Mouse (Mus musculus) liver, embryonic 14.5 days (tissue): Measurements from ENCODE around the gene Serpinh1. TPM values are rescaled to one million over a fixed set of nuclear protein-coding genes. Genes with fewer than 3 reads are reported as not detected.

ENCODE experiments used
- ATAC-seq: fragments of 200-750 bp; cut with Nextera tagmentation; 2 replicates; pipeline ENCODE4 v1.8.0; 2017; ENCODE audit warnings: moderate number of reproducible peaks, mild to moderate bottlenecking, moderate library complexity; ENCODE audit not compliant: insufficient read depth
- DNase-seq, 3 experiments: peaks; one replicate each; pipeline ENCODE4 v3.0.0-alpha.2; 2012 to 2013; ENCODE audit warnings: low read depth in 3 of 3, low spot score in 3 of 3
- H3K27ac ChIP-seq: fragments of 300-500 bp; sonication (generic); 2 replicates; pipeline ENCODE4 v1.5.1; 2014; ENCODE audit warnings: moderate library complexity, mild to moderate bottlenecking, control low read depth, inconsistent platforms
- H3K27me3 ChIP-seq: fragments of 300-500 bp; sonication (generic); 2 replicates; pipeline ENCODE4 v1.6.1; 2014; ENCODE audit warnings: mild to moderate bottlenecking, low read length, moderate library complexity; ENCODE audit not compliant: control insufficient read depth, insufficient read depth
- H3K36me3 ChIP-seq: fragments of 300-500 bp; sonication (generic); replicated peaks from 2 replicates; pipeline ENCODE4 v1.6.1; 2014; ENCODE audit warnings: low read depth; ENCODE audit not compliant: control insufficient read depth, insufficient read depth
- H3K4me1 ChIP-seq, 2 experiments: fragments of 200-500 bp in 1 of 2; fragments of 300-500 bp in 1 of 2; sonication (generic) in 1 of 2; replicated peaks; 2 replicates each; pipeline ENCODE4 v1.6.1; 2012 to 2014; ENCODE audit warnings: antibody characterized with exemption in 1 of 2, inconsistent platforms in 1 of 2, low read length in 1 of 2; ENCODE audit not compliant: control insufficient read depth in 2 of 2, insufficient read depth in 2 of 2
- H3K4me2 ChIP-seq: fragments of 300-500 bp; sonication (generic); 2 replicates; pipeline ENCODE4 v1.6.1; 2014; ENCODE audit warnings: low read depth, mild to moderate bottlenecking, control low read depth, moderate library complexity
- H3K4me3 ChIP-seq, 2 experiments: fragments of 200-500 bp in 1 of 2; fragments of 300-500 bp in 1 of 2; sonication (generic) in 1 of 2; 2 replicates each; pipeline ENCODE4 v1.5.1; 2012 to 2014; ENCODE audit warnings: low read depth in 2 of 2, low read length in 2 of 2, mild to moderate bottlenecking in 2 of 2, control low read depth in 1 of 2, inconsistent platforms in 1 of 2, moderate library complexity in 1 of 2; ENCODE audit not compliant: insufficient read depth in 1 of 2
- H3K9ac ChIP-seq: fragments of 300-500 bp; sonication (generic); replicated peaks from 2 replicates; pipeline ENCODE4 v1.6.1; 2014; ENCODE audit warnings: mild to moderate bottlenecking, control low read depth, moderate library complexity
- H3K9me3 ChIP-seq: fragments of 300-500 bp; sonication (generic); 2 replicates; pipeline ENCODE4 v1.6.1; 2016; ENCODE audit warnings: low read length, mixed read lengths; ENCODE audit not compliant: control insufficient read depth
- CTCF ChIP-seq: IDR thresholded peaks from 2 replicates; pipeline ENCODE4 v1.5.1; 2016; ENCODE audit warnings: antibody characterized with exemption, low read depth, control low read depth
- EP300 ChIP-seq: IDR thresholded peaks from 2 replicates; pipeline ENCODE4 v1.6.1; 2016; ENCODE audit warnings: antibody characterized with exemption, low read depth
- WGBS: fragments of 180-500 bp; shearing (Covaris S2); extraction: QIAGEN DNeasy Blood & Tissue Kit; methylation state at CpG from one replicate; pipeline ENCODE4 v1.1.7; 2014; ENCODE audit not compliant: insufficient replicate concordance; 5-methylcytosine and 5-hydroxymethylcytosine counted together
- polyA plus RNA-seq, 2 experiments: library from polyadenylated mRNA; depleted of rRNA in 1 of 2; stranded (reverse) in 1 of 2; unstranded in 1 of 2; fragments of >200 nt; fragmentation: Nextera tagmentation in 1 of 2; extraction: Ambion mirVana in 1 of 2; gene quantifications; 2 replicates each; pipeline versions ENCODE4 v1.2.1 to v1.2.3; 2012 to 2014

Serpinh1 gene
- polyA plus RNA-seq, 2 experiments, result 23.4 to 34.9 TPM

GRCm38 (mm10) chr7:99395908-99396616 lies 43.0 kb upstream of the Serpinh1 start:
- H3K27me3 ChIP-seq, result no peaks in the 10 kb centered on the region
- H3K9ac ChIP-seq, result no peak overlapping the region
- 0 out of 4 replicates have a peak, but pooled peaks cover 0 to under 1% of the 10 kb centered on the region in 2 experiments for H3K4me1 ChIP-seq
- H3K36me3 ChIP-seq, result no peaks in the 10 kb centered on the region
- no peaks in the 10 kb centered on the region for H3K9me3 ChIP-seq
- H3K27ac ChIP-seq, result no peak overlapping the region
- no peak overlapping the region for H3K4me2 ChIP-seq
- ATAC-seq (no peak), DNase-seq (no peak)
- 64% methylated on average over 11 of the region's 11 CpGs for WGBS
- no peak overlapping the region for H3K4me3 ChIP-seq
- TF ChIP-seq EP300, result no peak
- no peak for TF ChIP-seq CTCF

DNA sequence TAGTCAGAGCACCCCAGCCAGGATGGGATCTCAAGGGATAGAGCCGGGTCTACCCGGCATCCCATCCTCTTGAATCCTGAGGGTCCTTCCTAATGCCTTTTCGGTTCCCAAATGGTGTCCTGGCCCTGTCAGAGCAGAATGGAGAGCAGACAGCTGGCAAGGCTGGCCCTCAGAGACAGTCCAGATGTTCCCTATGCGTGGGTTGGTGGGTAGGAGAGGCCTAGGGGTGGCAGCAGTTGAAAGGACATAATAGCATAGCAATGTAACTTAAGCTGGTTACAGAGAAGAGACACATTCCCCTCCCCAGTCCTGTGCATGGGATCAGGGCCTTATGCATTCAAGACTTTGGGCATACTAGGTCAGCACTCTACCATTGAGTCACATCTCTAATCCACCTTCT lies 42.3 kb upstream of the Serpinh1 start:
- no peak overlapping the region for H3K4me3 ChIP-seq
- no peaks in the 10 kb centered on the region for H3K27me3 ChIP-seq
- no peaks in the 10 kb centered on the region for H3K36me3 ChIP-seq
- H3K27ac ChIP-seq, result no peak overlapping the region
- no peak for DNase-seq
- 60% methylated on average over 4 of the region's 4 CpGs for WGBS
- no peaks in the 10 kb centered on the region for H3K9me3 ChIP-seq
- no peak for ATAC-seq
- no peaks in the 10 kb centered on the region for H3K4me1 ChIP-seq
- no peak for TF ChIP-seq CTCF
- no peak overlapping the region for H3K9ac ChIP-seq
- no peak overlapping the region for H3K4me2 ChIP-seq

DNA sequence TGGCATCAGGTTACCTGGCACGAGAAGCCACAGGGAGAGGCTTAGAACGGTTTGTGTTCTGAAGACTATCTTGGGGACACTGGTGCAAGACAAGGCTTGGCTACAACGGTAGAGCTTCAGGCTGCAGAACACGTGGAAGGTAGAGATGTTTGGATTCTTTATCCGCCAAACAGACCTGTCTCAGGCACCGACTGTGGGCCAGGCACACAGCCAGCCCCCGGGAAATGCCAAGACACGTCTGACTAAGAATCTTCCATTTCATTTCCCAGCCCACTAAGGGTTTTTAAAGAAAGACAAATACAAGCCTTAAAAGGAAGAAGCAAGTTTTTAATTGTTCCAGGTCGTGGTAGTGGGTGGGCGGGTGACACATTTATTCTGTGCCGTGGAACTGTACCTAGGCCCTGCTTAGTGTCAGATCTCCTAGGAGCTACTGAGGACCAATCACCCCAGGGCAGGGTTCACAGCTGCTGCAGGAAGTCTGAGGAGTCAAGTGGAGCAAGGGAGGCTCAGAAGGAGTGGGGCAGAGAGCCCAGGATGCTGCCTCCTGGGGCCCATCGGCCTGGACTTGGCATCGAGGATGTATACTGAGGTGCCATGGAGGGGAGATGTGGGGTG lies 40.8 kb upstream of the Serpinh1 start:
- DNase-seq (no peak), ATAC-seq (no peak)
- Histone ChIP-seq H3K4me3 (no peak overlapping the region), H3K9ac (no peak overlapping the region), H3K27me3 (no peaks in the 10 kb centered on the region), H3K27ac (no peak overlapping the region), H3K4me2 (no peak overlapping the region), H3K36me3 (no peaks in the 10 kb centered on the region), H3K9me3 (no peaks in the 10 kb centered on the region), H3K4me1 (no peaks in the 10 kb centered on the region)
- WGBS, result 69% methylated on average over 13 of the region's 13 CpGs
- TF ChIP-seq CTCF (no peak), EP300 (no peak)

DNA sequence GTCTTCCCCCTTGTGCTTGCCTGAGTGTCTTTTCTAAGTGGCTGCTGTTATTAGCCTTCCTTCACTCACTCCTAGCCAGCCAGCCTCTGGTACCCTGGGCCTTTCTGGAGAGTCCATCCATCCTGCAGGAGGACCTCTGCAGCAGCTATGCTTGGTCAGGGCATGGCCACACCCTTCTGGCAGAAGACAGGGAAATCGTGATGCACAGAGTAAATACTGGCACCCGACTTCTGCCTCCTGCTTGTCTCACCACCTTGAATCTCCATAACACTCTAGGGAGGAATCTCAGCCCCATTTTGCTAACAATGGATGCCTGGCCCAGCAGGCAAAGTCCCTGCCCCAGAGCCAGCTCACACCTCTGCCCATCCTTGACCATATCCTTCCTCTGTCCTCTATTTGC lies 39.7 kb upstream of the Serpinh1 start:
- ATAC-seq, result no peak
- H3K4me2 ChIP-seq, result no peak overlapping the region
- no peaks in the 10 kb centered on the region for H3K27me3 ChIP-seq
- H3K9ac ChIP-seq, result no peak overlapping the region
- no peaks in the 10 kb centered on the region for H3K9me3 ChIP-seq
- no peak overlapping the region for H3K27ac ChIP-seq
- 49% methylated on average over 2 of the region's 2 CpGs for WGBS
- no peaks in the 10 kb centered on the region for H3K36me3 ChIP-seq
- no peak for DNase-seq
- H3K4me3 ChIP-seq, result no peak overlapping the region
- no peak for TF ChIP-seq CTCF
- H3K4me1 ChIP-seq, result no peaks in the 10 kb centered on the region

DNA sequence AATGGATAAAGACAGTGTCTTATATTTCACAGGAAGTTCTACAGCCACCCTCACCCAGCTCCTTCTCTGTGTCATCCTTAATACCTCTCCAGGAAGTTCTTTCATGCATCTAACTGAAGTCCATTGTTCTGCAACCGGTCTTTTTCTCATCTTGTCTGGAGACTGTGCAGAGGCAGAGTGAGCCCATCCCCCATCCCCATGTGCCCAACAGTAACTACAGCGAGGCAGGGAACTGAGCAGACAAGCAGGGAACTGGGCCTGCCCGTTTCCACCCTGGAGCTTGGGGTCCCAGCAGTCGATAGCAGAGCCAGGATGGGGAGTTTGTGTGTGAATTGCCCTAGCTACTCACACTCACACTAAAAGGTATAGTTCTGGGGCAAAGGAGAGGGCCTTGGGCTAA lies 37.5 kb upstream of the Serpinh1 start:
- no peak overlapping the region for H3K9ac ChIP-seq
- no peak overlapping the region for H3K4me2 ChIP-seq
- H3K4me3 ChIP-seq, result no peak overlapping the region
- TF ChIP-seq CTCF (no peak), EP300 (no peak)
- H3K36me3 ChIP-seq, result no peaks in the 10 kb centered on the region
- H3K4me1 ChIP-seq, result no peaks in the 10 kb centered on the region
- no peaks in the 10 kb centered on the region for H3K9me3 ChIP-seq
- DNase-seq, result no peak
- H3K27ac ChIP-seq, result no peak overlapping the region
- H3K27me3 ChIP-seq, result no peaks in the 10 kb centered on the region
- ATAC-seq, result no peak
- 31% methylated on average over 4 of the region's 4 CpGs for WGBS
